Comparison of ENCODE assay signal across 8 mouse cellular contexts in genomic region chr8:81768313-81768675, GRCm38 (mm10).
DNase-seq lines count a peak whose midpoint lies in the region; ATAC-seq lines count a peak whose summit lies in the region.

No protein-coding gene starts in this region.

- H3K27me3 ChIP-seq in kidney, embryonic 14.5 days (ENCODE audit: control insufficient read depth, insufficient read depth, low read length), result no peaks in the 10 kb centered on the region
- H3K27me3 ChIP-seq in liver, embryonic 13.5 days, result no peaks in the 10 kb centered on the region
- H3K27me3 ChIP-seq in stomach, embryonic 16.5 days (ENCODE audit: control insufficient read depth, insufficient read depth, low read length), result no peaks in the 10 kb centered on the region

- 59% methylated on average over 2 of the region's 2 CpGs for WGBS in kidney, embryonic 14.5 days
- WGBS in liver, embryonic 13.5 days (ENCODE audit: insufficient replicate concordance), result 36% methylated on average over 2 of the region's 2 CpGs
- 38% methylated on average over 2 of the region's 2 CpGs for WGBS in stomach, embryonic 16.5 days

- no peak overlapping the region for H3K27ac ChIP-seq in kidney, embryonic 14.5 days (ENCODE audit: low read depth, low read length)
- H3K27ac ChIP-seq in liver, embryonic 13.5 days, result no peak overlapping the region
- H3K27ac ChIP-seq in stomach, embryonic 16.5 days (ENCODE audit: low read length), result no peak overlapping the region; the same call in 1 of the 2 replicates

- H3K4me1 ChIP-seq in kidney, embryonic 14.5 days (ENCODE audit: control insufficient read depth, insufficient read depth, low read length), result peaks cover 10% of the 10 kb centered on the region
- peaks cover 38% of the 10 kb centered on the region for H3K4me1 ChIP-seq in liver, embryonic 13.5 days (replicated peaks)
- H3K4me1 ChIP-seq in stomach, embryonic 16.5 days (ENCODE audit: control insufficient read depth, insufficient read depth, low read length), result peaks cover 6% of the 10 kb centered on the region; the same call in 1 of the 2 replicates

- no peak for DNase-seq in kidney, adult 18-20 months
- DNase-seq in forelimb bud, embryonic 11.5 days (ENCODE audit: low read depth, low spot score), result peak; percentile 49
- DNase-seq in liver, embryonic 13.5 days, result no peak
- no peak for DNase-seq in cerebellum, postnatal 10 days
- no peak for DNase-seq in frontal cortex, postnatal 10 days (ENCODE audit: low spot score in 2 of 2)
- no peak for DNase-seq in urinary bladder, postnatal 25 days (ENCODE audit: low spot score)

- H3K4me3 ChIP-seq in kidney, embryonic 14.5 days (ENCODE audit: low read length), result peak overlapping the region; percentile 10; the same call in 1 of the 2 replicates
- no peak overlapping the region; the same call in 1 of the 2 replicates for H3K4me3 ChIP-seq in liver, embryonic 13.5 days (replicated peaks)
- H3K4me3 ChIP-seq in stomach, embryonic 16.5 days (replicated peaks; ENCODE audit: low read length), result 0 out of 2 replicates have a peak overlapping the region, but pooled peaks have one; percentile 11

- ATAC-seq in kidney, embryonic 14.5 days (ENCODE audit: low FRiP score, low TSS enrichment), result peak; percentile 60; the same call in 1 of the 2 replicates
- no peak for ATAC-seq in liver, embryonic 13.5 days (ENCODE audit: low read depth)
- no peak for ATAC-seq in stomach, embryonic 16.5 days (ENCODE audit: insufficient read depth, low FRiP score)

- H3K9ac ChIP-seq in kidney, embryonic 14.5 days (ENCODE audit: low read depth, low read length), result no peak overlapping the region
- 0 out of 2 replicates have a peak overlapping the region, but pooled peaks have one; percentile 47 for H3K9ac ChIP-seq in liver, embryonic 13.5 days
- H3K9ac ChIP-seq in stomach, embryonic 16.5 days (ENCODE audit: low read length), result no peak overlapping the region

- no peaks in the 10 kb centered on the region for H3K36me3 ChIP-seq in kidney, embryonic 14.5 days (ENCODE audit: control insufficient read depth, insufficient read depth, low read length)
- H3K36me3 ChIP-seq in liver, embryonic 13.5 days, result no peaks in the 10 kb centered on the region
- no peaks in the 10 kb centered on the region for H3K36me3 ChIP-seq in stomach, embryonic 16.5 days (ENCODE audit: control insufficient read depth, insufficient read depth, low read length)

- H3K9me3 ChIP-seq in kidney, embryonic 14.5 days (ENCODE audit: control insufficient read depth, low read length), result no peaks in the 10 kb centered on the region
- no peaks in the 10 kb centered on the region for H3K9me3 ChIP-seq in liver, embryonic 13.5 days (replicated peaks)
- no peaks in the 10 kb centered on the region for H3K9me3 ChIP-seq in stomach, embryonic 16.5 days (replicated peaks; ENCODE audit: control insufficient read depth, low read length)

- H3K4me2 ChIP-seq in kidney, embryonic 14.5 days (replicated peaks; ENCODE audit: low read depth, low read length), result peak overlapping the region; percentile 38
- peak overlapping the region; percentile 52 for H3K4me2 ChIP-seq in liver, embryonic 13.5 days
- H3K4me2 ChIP-seq in stomach, embryonic 16.5 days (ENCODE audit: low read depth, low read length), result peak overlapping the region; percentile 46
